Mouse (Mus musculus) embryonic facial prominence, embryonic 10.5 days (tissue): Measurements from ENCODE around the gene Usp9x. TPM values are rescaled to one million over a fixed set of nuclear protein-coding genes. Genes with fewer than 3 reads are reported as not detected.

Source experiments
- DNase-seq: peaks from one replicate; pipeline ENCODE4 v3.0.0-alpha.2; 2017; ENCODE audit warnings: low spot score
- H3K27ac ChIP-seq: fragments of 300-500 bp; sonication (generic); replicated peaks from 2 replicates; pipeline ENCODE4 v1.5.1; 2016; ENCODE audit warnings: mild to moderate bottlenecking
- H3K27me3 ChIP-seq: fragments of 300-500 bp; sonication (generic); replicated peaks from 2 replicates; pipeline ENCODE4 v1.6.1; 2016; ENCODE audit warnings: low read depth, mild to moderate bottlenecking; ENCODE audit not compliant: poor library complexity, severe bottlenecking
- H3K36me3 ChIP-seq: fragments of 300-500 bp; sonication (generic); replicated peaks from 2 replicates; pipeline ENCODE4 v1.6.1; 2016; ENCODE audit warnings: mild to moderate bottlenecking, moderate library complexity
- H3K4me1 ChIP-seq: fragments of 300-500 bp; sonication (generic); 2 replicates; pipeline ENCODE4 v1.6.1; 2016
- H3K4me3 ChIP-seq: fragments of 300-500 bp; sonication (generic); 2 replicates; pipeline ENCODE4 v1.5.1; 2016; ENCODE audit warnings: mild to moderate bottlenecking, moderate library complexity
- H3K9me3 ChIP-seq: fragments of 300-500 bp; sonication (generic); 2 replicates; pipeline ENCODE4 v1.6.1; 2016; ENCODE audit warnings: mild to moderate bottlenecking
- WGBS: fragments of 180-500 bp; shearing (Covaris S2); methylation state at CpG from one replicate; pipeline ENCODE4 v1.1.7; 2016; 5-methylcytosine and 5-hydroxymethylcytosine counted together
- polyA plus RNA-seq: library from polyadenylated mRNA; unstranded; fragments of >200 nt; fragmentation: Nextera tagmentation; extraction: Ambion mirVana; gene quantifications from 2 replicates; pipeline ENCODE4 v1.2.1, GENCODE M21; 2016

Usp9x gene
- polyA plus RNA-seq, 1 experiment from 2014 or later: 40.9 TPM

DNA sequence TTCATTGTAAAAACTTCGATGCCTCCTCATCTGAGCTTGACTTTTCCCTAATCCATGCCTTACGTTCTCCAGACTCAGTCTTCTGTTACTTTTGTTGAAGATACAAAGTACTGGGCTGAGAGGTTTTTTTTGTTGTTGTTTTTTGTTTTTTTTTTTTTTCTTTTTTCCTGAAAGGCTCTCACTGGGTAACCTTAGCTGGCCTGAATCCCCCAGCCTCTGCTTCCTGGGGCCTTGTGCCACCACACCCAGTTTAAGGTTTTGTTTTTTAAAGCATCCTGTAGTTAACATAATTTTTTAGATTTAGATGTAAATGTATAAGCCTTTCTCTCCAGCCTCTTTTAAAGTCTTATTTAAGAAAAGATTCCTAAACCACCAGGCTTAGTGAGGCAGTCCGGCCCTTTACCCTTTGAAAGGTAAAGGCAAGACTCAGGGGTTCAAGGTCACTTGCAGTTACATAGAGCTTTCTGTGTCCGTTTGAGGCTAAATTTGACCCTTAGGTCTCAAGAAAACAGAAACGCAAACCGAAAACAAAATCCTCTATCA, 24.3 kb upstream of the Usp9x start:
- 32% methylated on average over 6 of the region's 6 CpGs for WGBS

GRCm38 (mm10) chrX:13047631-13048345, 23.5 kb upstream of the Usp9x start:
- H3K27ac ChIP-seq: peak overlapping the region; percentile 78
- H3K4me1 ChIP-seq: peaks cover 7% of the 10 kb centered on the region
- DNase-seq: peak; percentile 46
- H3K9me3 ChIP-seq: no peaks in the 10 kb centered on the region
- peak overlapping the region; percentile 42 for H3K4me3 ChIP-seq
- no peaks in the 10 kb centered on the region for H3K36me3 ChIP-seq
- peaks cover 58% of the 10 kb centered on the region for H3K27me3 ChIP-seq
- 14% methylated on average over 14 of the region's 14 CpGs for WGBS

More for the DNA sequence above, 24.3 kb upstream of the Usp9x start:
- Histone ChIP-seq H3K4me1 (peaks cover 7% of the 10 kb centered on the region), H3K27ac (peak overlapping the region; percentile 78; the same call in 1 of the 2 replicates), H3K27me3 (peaks cover 59% of the 10 kb centered on the region), H3K36me3 (no peaks in the 10 kb centered on the region), H3K4me3 (no peak overlapping the region; the same call in 1 of the 2 replicates), H3K9me3 (no peaks in the 10 kb centered on the region)
- DNase-seq: no peak

DNA sequence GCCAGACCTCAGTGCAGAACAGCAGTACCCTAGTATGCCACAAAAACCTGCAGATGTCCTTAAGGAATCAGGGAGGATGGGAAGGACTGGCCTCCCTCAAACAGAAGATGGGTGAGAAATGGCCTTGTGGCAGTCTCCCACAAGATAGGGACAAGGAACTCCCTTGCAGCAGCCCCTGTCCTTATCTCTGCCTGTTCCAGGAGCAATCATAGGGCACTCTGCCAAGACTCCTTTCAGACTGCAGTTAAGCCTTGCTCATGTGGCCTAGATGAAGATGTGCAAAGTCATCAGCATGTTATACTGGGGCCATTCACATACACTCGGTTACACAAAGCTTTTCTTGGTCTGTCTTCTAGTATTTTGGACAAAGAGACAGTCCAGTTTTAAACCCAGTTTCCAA, 16.7 kb upstream of the Usp9x start:
- Histone ChIP-seq H3K27ac (no peak overlapping the region), H3K4me3 (no peak overlapping the region), H3K4me1 (no peaks in the 10 kb centered on the region), H3K9me3 (no peaks in the 10 kb centered on the region), H3K27me3 (peaks cover 53% of the 10 kb centered on the region), H3K36me3 (no peaks in the 10 kb centered on the region)
- WGBS: 88% methylated on average over 1 of the region's 1 CpGs
- no peak for DNase-seq

- H3K4me1 ChIP-seq: peaks cover 4% of the 10 kb centered on the region; the same call in 1 of the 2 replicates
- H3K36me3 ChIP-seq: no peaks in the 10 kb centered on the region
- H3K4me3 ChIP-seq: no peak overlapping the region
- 53% methylated on average over 3 of the region's 3 CpGs for WGBS
- H3K27me3 ChIP-seq: peaks cover 34% of the 10 kb centered on the region
- no peak overlapping the region for H3K27ac ChIP-seq
- H3K9me3 ChIP-seq: no peaks in the 10 kb centered on the region
- no peak for DNase-seq
Observed at GRCm38 (mm10) chrX:13061961-13062360, 9.3 kb upstream of the Usp9x start.

DNA sequence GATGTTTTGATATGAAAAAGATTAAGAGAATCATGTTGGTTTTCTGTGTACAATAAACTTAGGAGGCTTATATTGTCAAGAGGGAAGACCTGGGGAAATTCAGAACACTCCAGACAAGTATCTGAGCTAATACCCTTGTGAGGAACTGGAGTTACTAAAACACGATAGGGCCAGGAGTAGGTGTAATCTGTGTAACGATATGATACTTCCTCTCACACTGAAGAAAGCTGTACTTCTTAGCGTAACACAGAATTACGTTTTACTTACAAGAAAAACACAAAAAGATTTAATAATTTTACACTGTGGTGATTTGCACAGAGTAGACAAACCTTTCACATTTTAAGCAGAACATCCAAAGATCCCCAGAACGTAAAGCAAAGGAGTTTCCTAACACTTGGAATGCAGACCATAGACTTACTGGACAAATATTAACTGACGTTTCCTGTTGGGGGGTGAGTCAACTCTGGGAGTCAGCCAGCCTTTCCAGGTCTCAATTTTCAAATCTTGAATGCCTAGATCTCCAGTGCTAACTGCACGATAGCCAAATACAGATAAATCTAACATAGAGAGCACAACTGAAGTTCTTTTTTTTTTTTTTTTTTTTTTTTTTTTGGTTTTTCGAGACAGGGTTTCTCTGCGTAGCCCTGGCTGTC, 6.9 kb upstream of the Usp9x start:
- 88% methylated on average over 7 of the region's 9 CpGs for WGBS
- Histone ChIP-seq H3K4me1 (peaks cover 4% of the 10 kb centered on the region; the same call in 1 of the 2 replicates), H3K27ac (no peak overlapping the region)

DNA sequence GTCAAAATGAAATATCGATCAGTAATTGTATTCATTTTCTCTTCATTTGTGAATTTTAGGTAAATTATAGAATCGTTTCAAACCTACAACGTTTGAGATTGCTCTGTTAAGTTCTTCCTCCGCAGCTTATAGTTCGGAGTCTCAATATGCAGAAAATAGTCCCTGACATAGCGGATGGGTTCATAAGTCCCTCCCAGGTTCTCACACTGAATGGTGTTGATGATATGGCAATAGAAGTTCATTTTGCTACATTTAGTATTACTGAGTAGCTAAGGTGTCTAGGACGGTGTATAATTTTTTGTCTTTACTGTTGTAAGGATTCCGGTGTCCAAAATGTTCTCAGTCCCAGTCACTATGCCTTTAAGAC, 1.1 kb upstream of the Usp9x start:
- peak overlapping the region; percentile 90 for H3K27ac ChIP-seq
- no peaks in the 10 kb centered on the region for H3K4me1 ChIP-seq
- peak overlapping the region; percentile 73 for H3K4me3 ChIP-seq
- peaks cover 12% of the 10 kb centered on the region; the same call in 1 of the 2 replicates for H3K9me3 ChIP-seq
- peaks cover 33% of the 10 kb centered on the region for H3K27me3 ChIP-seq
- WGBS: 31% methylated on average over 8 of the region's 8 CpGs
- H3K36me3 ChIP-seq: no peaks in the 10 kb centered on the region; the same call in 1 of the 2 replicates
- no peak for DNase-seq

More for the DNA sequence above, 6.9 kb upstream of the Usp9x start:
- H3K27me3 ChIP-seq: peaks cover 26% of the 10 kb centered on the region
- no peaks in the 10 kb centered on the region for H3K9me3 ChIP-seq
- H3K36me3 ChIP-seq: no peaks in the 10 kb centered on the region
- DNase-seq: no peak
- no peak overlapping the region for H3K4me3 ChIP-seq

DNA sequence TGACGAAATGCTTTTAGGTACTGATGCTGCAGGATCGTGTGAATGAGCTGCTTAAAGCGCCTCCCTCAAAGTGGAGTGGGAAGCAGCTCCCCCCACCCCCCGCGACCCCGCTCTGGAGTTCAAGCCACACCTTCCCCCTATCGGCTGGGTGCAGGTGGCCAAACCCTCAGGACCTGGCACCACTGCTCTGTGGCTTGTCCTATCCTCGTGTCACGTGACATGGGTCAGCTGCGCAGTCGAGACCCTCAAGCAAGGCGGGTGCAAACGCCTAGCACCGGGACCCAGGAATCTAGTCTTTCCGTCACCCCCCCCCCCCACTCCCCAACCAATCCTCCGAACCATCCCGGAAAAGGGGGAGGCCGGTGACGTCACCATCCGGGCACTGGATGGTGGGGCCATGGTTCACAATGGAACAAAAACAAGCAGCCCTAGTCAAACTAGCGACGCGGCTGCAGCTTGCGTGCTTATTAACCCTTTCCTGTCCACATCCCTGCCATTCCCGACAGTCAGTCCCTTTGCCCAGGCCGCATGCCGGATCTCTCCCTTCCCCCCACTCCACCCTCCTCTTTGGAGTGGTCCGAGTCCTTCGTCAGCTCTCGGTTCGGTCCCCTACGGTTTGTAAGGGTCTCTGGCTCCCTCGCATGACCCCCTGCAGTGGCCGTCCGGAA, 591 bp upstream of the Usp9x start:
- Histone ChIP-seq H3K4me3 (peak overlapping the region; percentile 73), H3K27me3 (peaks cover 33% of the 10 kb centered on the region), H3K27ac (peak overlapping the region; percentile 90), H3K4me1 (no peaks in the 10 kb centered on the region), H3K9me3 (peaks cover 12% of the 10 kb centered on the region; the same call in 1 of the 2 replicates), H3K36me3 (no peaks in the 10 kb centered on the region; the same call in 1 of the 2 replicates)
- WGBS: 15% methylated on average over 35 of the region's 35 CpGs
- peak; percentile 93 for DNase-seq

GRCm38 (mm10) chrX:13071776-13072460, 620 bp downstream of the Usp9x start:
- 14% methylated on average over 67 of the region's 67 CpGs for WGBS
- no peaks in the 10 kb centered on the region for H3K4me1 ChIP-seq
- H3K27ac ChIP-seq: peak overlapping the region; percentile 90
- peak overlapping the region; percentile 73 for H3K4me3 ChIP-seq
- peaks cover 12% of the 10 kb centered on the region; the same call in 1 of the 2 replicates for H3K9me3 ChIP-seq
- no peaks in the 10 kb centered on the region; the same call in 1 of the 2 replicates for H3K36me3 ChIP-seq
- DNase-seq: peak; percentile 67
- H3K27me3 ChIP-seq: peaks cover 33% of the 10 kb centered on the region

DNA sequence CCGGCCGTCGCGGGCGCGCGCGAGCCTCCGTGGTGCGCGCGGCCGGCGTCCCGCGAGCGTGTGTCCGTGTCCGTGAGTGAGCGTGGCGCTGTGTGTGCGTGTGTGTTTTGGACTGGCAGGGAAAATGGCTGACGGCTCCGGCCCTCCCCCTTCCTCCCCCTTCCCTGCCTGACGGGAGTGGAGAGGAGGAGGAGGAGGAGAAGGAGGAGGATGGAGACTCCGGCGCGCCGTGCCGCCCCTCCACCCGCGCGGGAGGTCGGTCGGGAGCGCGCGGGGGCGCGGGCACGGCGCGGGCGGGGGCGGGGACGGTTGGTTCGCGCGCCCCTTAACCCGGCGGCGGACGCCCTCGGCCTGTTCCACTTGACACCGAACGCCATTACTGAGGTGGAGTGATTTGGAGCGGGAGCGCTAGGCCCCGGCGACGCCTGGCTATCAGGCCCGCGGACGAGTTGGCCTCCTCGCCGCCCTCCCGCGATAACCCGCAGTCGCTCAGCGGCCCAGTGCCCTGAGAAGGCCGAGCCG, 1.2 kb downstream of the Usp9x start:
- Histone ChIP-seq H3K9me3 (peaks cover 12% of the 10 kb centered on the region; the same call in 1 of the 2 replicates), H3K4me1 (no peaks in the 10 kb centered on the region), H3K4me3 (peak overlapping the region; percentile 73), H3K36me3 (peaks cover under 1% of the 10 kb centered on the region; the same call in 1 of the 2 replicates), H3K27ac (peak overlapping the region; percentile 90), H3K27me3 (peaks cover 33% of the 10 kb centered on the region)
- WGBS: 17% methylated on average over 60 of the region's 73 CpGs
- DNase-seq: peak; percentile 85

DNA sequence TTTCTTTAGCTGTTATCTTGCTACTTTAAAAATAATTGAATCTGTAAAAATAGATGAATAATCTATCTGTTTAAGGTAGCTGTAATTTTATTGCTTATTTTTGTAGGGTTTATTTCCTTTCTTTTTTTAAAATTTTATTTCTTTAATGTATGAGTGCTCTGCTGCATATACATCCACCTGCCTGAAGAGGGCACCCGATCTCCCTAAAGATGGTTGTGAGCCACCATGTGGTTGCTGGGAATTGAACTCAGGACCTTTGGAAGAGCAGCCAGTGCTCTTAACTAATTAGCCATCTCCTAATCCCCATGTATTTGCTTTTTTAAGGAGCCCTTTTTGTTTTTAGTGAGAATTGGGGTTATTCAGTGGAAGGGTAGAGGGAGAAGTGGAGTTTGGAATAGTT, 14.3 kb downstream of the Usp9x start:
- 67% methylated on average over 1 of the region's 1 CpGs for WGBS

DNA sequence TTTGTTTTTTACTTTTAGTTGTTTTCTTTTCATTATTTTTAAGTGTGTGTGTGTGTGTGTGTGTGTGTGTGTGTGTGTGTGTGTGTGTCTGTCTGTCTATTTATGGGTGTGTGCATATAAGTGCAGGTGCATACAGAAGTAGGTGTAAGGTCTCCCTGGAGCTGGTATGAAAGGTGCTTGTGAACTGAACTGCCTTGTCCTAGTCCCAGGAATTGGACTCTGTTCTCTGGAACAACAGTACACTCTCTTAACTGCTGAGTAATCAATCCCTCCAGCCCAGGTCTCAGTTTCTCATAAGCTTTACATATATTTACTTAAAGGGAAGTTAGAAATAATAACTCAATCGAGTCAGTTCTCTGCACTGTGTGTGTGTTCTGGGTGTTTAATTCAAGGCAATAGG, 25.7 kb downstream of the Usp9x start:
- Histone ChIP-seq H3K27me3 (peaks cover 29% of the 10 kb centered on the region), H3K4me3 (no peak overlapping the region), H3K9me3 (no peaks in the 10 kb centered on the region), H3K4me1 (no peaks in the 10 kb centered on the region), H3K27ac (no peak overlapping the region), H3K36me3 (peaks cover 39% of the 10 kb centered on the region)
- no peak for DNase-seq
- 82% methylated on average over 1 of the region's 1 CpGs for WGBS

More for the DNA sequence above, 14.3 kb downstream of the Usp9x start:
- no peak overlapping the region for H3K27ac ChIP-seq
- H3K27me3 ChIP-seq: peaks cover 4% of the 10 kb centered on the region
- no peak for DNase-seq
- H3K4me1 ChIP-seq: no peaks in the 10 kb centered on the region
- 0 out of 2 replicates have a peak, but pooled peaks cover 2% of the 10 kb centered on the region for H3K36me3 ChIP-seq
- no peaks in the 10 kb centered on the region for H3K9me3 ChIP-seq
- no peak overlapping the region for H3K4me3 ChIP-seq
